Mouse (Mus musculus): ENCODE measurements around the gene Akp3.

Gene Akp3

GRCm38 (mm10) chr1:87154501-87155120 is 29.8 kb downstream of the Akp3 start:
- DNase-seq (ENCODE audit: low spot score) = no peak

DNA sequence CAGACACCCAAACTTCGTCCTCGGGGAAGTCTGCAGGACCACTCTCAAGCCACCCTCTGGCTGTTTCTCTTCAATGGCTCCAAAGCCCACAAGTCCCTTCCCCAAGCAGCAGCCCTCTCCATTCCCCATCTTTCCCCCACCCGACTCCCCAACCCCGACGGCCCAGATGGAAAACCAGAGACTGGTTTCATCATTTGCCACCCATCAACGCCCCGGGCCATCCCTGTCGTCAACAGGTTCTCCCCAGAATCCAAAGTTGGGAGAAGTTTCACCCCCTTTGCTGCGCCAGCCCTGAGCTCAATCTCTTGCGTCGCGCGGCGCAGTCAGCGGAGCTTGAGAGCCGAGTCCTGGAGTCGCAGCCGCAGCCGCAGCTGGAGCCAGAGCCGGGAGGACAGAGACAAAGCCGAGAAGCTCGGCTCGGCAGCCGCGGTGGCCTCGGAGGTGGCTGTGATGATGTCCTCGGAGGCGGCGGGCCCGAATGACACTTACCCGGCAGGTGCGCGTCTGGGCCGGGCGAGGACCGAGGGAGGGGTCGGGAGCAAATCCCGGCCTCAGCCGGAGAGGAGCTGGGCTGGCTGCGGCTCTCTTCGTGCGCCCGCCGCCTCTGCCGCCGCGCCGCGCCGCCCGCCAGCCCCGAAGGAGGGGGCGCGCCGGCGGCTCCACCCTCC is 30.9 kb downstream of the Akp3 start:
- DNase-seq (ENCODE audit: low spot score) = no peak

- DNase-seq (ENCODE audit: low spot score) = no peak
These were observed 31.4 kb downstream of the Akp3 start, which contains the start of gene Ecel1 for GRCm38 (mm10) chr1:87156199-87156587. Gene Ecel1 (minus strand): TSS chr1:87156521.

DNA sequence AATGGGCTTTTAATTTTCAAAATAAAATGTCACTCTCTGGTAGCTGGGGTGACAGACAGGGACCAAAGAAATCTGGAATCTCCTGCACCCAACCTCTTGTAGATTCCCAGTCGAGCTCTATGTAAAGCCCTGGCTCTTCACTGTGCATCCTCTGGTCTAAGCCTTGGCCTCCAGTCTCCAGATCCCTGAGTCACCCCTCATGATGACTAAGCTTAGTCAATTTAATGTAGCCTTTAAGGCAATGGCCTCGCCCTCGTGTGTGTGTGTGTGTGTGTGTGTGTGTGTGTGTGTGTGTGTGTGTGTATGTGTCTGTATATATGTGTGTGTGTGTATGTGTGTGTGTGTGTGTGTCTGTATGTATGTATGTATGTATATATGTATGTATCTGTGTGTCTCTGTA is 34.6 kb downstream of the Akp3 start:
- no peak for DNase-seq (ENCODE audit: low spot score)

- DNase-seq (ENCODE audit: low spot score) = no peak
These were observed 39.5 kb downstream of the Akp3 start for GRCm38 (mm10) chr1:87164164-87164795.

DNA sequence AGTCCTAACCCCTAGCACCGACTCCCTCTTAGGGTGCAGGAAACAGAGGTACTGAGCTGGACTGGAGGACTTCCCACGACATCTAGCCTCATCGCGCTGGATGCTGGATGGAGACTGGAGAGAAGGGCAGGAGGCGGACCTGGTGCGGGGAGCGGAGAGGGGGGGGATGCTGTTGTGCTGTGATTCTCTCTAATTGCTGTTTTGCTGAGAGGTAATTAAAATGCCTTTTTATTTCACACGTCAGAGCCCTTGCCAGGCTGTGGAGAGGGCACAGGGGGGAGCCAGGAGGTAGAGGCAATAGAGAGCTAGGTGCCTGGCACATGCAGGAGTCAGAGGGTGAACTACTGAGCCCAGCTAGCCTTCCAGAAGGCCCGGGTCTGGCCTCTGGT is 40.0 kb downstream of the Akp3 start:
- no peak for DNase-seq (ENCODE audit: low spot score)

DNA sequence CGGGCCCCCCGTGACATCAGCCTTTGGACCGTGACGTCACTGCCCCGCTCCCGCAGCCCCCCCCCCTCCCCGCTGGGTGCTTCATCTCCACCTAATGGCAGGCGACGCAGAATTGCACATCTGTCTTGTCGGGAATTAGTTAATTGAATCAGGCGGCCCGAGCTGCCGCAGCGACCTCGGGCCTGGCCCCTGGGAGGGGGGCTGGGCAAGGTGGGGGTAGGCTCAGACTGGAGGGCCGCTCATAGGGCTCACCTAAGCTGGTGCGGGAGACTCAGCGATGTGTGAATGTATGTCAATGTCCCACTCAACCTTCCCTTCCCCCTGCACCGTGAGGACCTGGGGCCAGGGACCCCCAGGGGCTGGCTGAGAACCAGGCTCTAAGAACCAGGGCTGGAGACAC is 45.7 kb downstream of the Akp3 start:
- DNase-seq (ENCODE audit: low spot score) = no peak

DNA sequence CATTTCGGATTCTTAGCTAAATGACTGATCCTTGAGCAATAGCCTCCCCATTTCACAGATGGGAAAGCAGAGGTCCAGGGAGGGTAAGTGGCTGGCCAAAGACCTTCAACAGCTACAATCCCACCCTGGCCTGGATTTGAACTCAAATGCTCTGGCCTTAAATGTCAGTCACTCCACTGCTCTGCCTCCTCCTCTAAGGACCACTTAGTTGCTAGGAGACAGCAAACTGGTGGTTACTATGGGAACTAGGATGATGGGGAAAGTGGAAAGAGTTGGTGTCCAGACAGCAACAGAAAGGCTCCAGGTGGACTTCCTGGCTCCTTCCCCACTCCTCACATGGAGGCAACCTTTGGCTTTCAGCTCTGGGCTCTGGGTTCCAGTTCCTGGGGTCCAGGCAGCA is 46.5 kb downstream of the Akp3 start:
- no peak for DNase-seq (ENCODE audit: low spot score)

DNA sequence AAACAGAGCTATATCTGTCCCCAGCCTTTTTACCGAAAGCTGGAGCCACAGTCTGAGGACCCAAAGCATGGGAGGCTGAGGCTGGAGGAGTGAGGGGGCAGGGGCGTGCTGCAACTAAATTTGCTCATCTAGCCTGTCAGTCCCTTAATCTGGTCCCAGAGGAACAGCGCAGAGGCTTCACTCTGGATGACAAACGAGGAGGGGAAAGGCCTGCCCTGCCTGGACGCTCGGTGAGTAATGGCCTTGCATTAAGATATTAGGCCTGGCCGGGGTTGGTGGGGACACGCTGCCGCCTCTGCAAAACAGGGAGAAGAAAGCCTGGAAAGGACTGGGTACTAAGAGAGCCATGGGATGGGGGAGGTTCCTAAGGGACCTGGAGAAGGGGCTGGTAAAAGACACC is 47.5 kb downstream of the Akp3 start:
- no peak for DNase-seq (ENCODE audit: low spot score)

GRCm38 (mm10) chr1:87174006-87174955 is 49.5 kb downstream of the Akp3 start:
- peak; percentile 52 for DNase-seq (ENCODE audit: low spot score)

DNA sequence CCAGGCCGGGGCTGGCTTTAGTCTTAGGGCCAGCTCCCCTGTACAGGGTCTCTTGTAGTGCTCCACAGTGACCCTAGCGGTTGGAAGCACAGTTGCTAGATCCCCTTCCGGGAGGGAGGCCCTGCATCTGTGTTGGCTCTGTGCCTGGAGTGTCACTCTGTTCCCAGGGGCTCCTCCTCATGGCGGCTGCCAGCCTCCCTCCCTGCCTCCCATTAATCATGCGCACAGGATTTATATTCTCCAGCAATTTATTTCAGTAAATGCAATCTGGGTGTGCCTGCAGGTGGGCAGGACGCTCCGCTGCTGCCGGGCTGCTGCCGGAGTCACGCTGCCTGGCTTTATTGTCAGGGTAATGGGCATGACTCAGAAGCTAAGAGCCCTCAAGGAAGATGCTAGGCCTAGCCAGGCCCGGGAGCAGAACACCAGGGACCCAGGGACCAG is 51.1 kb downstream of the Akp3 start:
- peak; percentile 22 for DNase-seq (ENCODE audit: low spot score)

Data from urinary bladder, postnatal 25 days (tissue).